Mouse (Mus musculus): ENCODE measurements around the gene Gm3854. TPM values are rescaled to one million over a fixed set of nuclear protein-coding genes. Genes with fewer than 3 reads are reported as not detected.
A peak's percentile ranks its signal among the peaks of the same experiment; 100 is the strongest.
"Not testable (repeated sequence)": the region's sequence is repeated elsewhere in the genome, so short reads cannot be mapped to it uniquely, and the experiment has no call there.

Gene Gm3854
- 3.7 and 5.2 TPM in 2 replicates for polyA plus RNA-seq (2016; fragmentation: Nextera tagmentation; extraction: Ambion mirVana)

GRCm38 (mm10) chr7:6343501-6344071 lies at the start of gene Gm3854:
TSS of gene Gm3854 (plus strand) at chr7:6343759.
- ATAC-seq (ENCODE audit: low FRiP score, low read depth), result peak; percentile 92
- Histone ChIP-seq H3K9me3 (no peaks in the 10 kb centered on the region), H3K27me3 (replicated peaks) (no peaks in the 10 kb centered on the region), H3K36me3 (no peaks in the 10 kb centered on the region), H3K4me1 (no peaks in the 10 kb centered on the region), H3K4me2 (replicated peaks) (peak within 1 kb of the TSS; percentile 51), H3K27ac (no peak within 1 kb of the TSS), H3K9ac (peak within 1 kb of the TSS; percentile 44; the same call in 1 of the 2 replicates), H3K4me3 (peak within 1 kb of the TSS; percentile 47)
- under 1% methylated on average over 26 of the region's 26 CpGs for WGBS

DNA sequence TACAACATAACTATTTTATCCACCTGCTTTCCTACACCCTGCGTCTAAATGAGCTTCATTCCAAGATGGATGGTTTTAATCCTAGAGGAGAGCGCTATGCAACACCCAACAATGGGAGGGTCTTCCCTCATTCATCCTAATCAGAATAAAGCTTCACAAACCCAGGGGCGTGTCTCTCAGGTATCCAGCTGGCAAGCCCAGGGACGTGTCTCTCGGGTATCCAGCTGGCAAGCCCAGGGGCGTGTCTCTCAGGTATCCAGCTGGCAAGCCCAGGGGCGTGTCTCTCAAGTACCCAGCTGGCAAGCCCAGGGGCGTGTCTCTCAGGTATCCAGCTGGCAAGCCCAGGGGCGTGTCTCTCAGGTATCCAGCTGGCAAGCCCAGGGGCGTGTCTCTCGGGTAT lies 42.8 kb upstream of the Gm3854 start:
- 84% methylated on average over 11 of the region's 11 CpGs for WGBS
- H3K4me2 ChIP-seq (replicated peaks); H3K9me3 ChIP-seq; H3K27ac ChIP-seq; H3K4me3 ChIP-seq; H3K9ac ChIP-seq; H3K4me1 ChIP-seq; H3K27me3 ChIP-seq (replicated peaks); ATAC-seq (ENCODE audit: low FRiP score, low read depth): not testable (repeated sequence)
- peaks cover 62% of the 10 kb centered on the region for H3K36me3 ChIP-seq

DNA sequence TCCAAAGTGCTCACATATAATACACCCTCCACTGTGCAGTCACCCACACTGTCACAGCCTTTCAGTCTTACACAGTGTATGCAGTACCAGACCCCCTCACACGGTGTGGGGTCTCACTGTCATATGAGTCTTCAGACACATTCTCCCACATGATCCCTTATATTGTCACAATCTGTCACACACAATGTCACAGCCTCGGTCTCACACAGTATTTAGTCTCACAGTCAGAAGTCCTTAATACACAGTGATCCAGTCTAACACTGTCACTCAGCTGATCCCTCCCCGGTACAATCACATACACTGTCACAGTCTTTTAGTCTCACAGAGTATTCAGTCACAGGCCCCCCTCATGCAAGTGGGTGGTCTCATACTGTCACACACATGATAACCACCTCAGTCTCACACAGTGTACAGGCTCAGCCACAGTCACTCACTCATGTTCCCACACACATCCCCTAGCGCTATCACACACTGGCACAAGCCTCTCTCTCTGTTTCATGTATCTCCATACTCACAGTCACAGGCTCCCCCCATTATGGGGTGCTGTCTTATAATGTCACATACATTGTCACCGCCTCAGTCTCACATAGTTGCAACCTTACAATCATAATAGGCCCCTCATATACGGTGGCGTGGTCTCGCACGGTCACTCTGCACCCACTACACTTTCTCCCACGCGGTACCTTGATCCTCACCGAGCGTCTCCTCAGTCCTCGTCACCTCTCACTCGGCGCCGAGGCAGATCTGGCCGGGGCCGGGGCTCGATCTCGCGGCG lies 12.9 kb upstream of the Gm3854 start:
- H3K4me1 ChIP-seq, result peaks cover 8% of the 10 kb centered on the region
- H3K9me3 ChIP-seq, result no peaks in the 10 kb centered on the region
- H3K27me3 ChIP-seq (replicated peaks), result no peaks in the 10 kb centered on the region
- WGBS, result 19% methylated on average over 23 of the region's 23 CpGs
- peak overlapping the region; percentile 48 for H3K4me3 ChIP-seq
- H3K9ac ChIP-seq, result peak overlapping the region; percentile 69
- H3K4me2 ChIP-seq (replicated peaks), result peak overlapping the region; percentile 56
- H3K27ac ChIP-seq, result 0 out of 2 replicates have a peak overlapping the region, but pooled peaks have one; percentile 72
- ATAC-seq (ENCODE audit: low FRiP score, low read depth), result peak; percentile 85
- peaks cover 4% of the 10 kb centered on the region for H3K36me3 ChIP-seq

DNA sequence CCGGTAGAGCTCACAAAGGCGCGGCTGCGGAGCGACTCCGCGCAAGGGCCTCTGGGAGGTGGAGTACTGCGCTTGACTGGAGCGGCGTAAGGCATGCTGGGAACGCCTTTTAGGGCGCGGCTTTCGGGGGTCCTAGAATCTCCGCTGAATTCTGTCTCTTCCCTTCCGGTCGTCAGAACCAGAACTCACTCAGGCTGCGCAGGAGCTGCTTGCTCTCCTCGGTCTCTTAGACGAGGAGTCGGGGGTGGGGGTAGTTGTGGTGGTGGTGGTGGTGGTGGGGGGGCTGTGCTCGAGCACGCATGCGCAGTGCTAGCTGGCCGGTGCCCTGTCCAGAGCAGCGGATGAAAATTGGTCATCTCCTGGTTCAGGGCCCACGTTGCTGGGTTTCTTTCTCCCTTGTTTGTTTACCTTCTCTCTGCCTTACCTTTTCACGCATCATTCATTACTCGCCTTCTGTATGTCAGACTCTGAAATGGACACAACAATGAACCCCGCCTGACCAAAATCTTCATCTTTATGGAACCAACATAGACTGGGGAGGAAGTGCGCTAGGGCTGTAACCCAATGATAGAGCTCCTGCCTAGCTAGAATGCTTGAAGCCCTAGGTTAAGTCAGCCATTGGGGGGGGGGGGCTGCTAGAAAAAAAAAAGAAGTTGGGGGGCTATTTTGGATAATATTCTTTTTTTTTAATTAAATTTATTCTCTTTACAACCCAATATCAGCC lies 12.2 kb upstream of the Gm3854 start, which contains the start of gene Zfp583:
Gene Zfp583 (minus strand): TSS at position 53 of the 724 bp plus-strand sequence.
- Histone ChIP-seq H3K36me3 (peaks cover 4% of the 10 kb centered on the region), H3K27ac (peak within 1 kb of the TSS; percentile 72), H3K4me2 (replicated peaks) (peak within 1 kb of the TSS; percentile 56), H3K4me1 (peaks cover 8% of the 10 kb centered on the region), H3K9me3 (no peaks in the 10 kb centered on the region), H3K27me3 (replicated peaks) (no peaks in the 10 kb centered on the region), H3K4me3 (peak within 1 kb of the TSS; percentile 48), H3K9ac (peak within 1 kb of the TSS; percentile 69)
- ATAC-seq (ENCODE audit: low FRiP score, low read depth), result peak; percentile 91
- 5% methylated on average over 31 of the region's 31 CpGs for WGBS

GRCm38 (mm10) chr7:6339865-6340264 lies 3.7 kb upstream of the Gm3854 start:
- Histone ChIP-seq H3K4me1 (no peaks in the 10 kb centered on the region), H3K9ac (no peak overlapping the region), H3K36me3 (no peaks in the 10 kb centered on the region), H3K4me2 (replicated peaks) (no peak overlapping the region), H3K9me3 (no peaks in the 10 kb centered on the region), H3K27ac (no peak overlapping the region), H3K27me3 (replicated peaks) (no peaks in the 10 kb centered on the region), H3K4me3 (no peak overlapping the region)
- no peak for ATAC-seq (ENCODE audit: low FRiP score, low read depth)
- WGBS, result 80% methylated on average over 5 of the region's 5 CpGs

DNA sequence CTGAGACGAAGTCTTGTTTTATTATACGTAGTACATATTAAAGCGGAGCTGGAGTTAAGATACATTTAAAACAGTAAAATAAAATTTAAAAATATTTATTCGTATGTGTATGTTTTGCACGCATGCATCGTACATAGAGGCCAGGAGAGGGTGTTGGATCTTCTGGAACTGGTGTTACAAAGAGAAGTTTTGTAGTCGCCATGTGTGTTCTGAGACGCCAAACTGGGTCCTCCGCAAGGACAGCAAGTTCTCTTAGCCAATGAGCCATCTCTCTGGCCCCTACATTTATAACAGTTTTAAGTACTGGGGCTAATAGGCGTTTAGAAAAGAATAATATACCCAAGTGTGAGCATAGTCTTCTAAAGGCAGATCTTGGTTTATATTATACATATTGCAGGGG lies 565 bp downstream of the Gm3854 start:
- no peaks in the 10 kb centered on the region for H3K27me3 ChIP-seq (replicated peaks)
- H3K36me3 ChIP-seq, result no peaks in the 10 kb centered on the region
- ATAC-seq (ENCODE audit: low FRiP score, low read depth), result peak; percentile 23; the same call in 1 of the 2 replicates
- H3K4me1 ChIP-seq, result no peaks in the 10 kb centered on the region
- H3K4me3 ChIP-seq, result peak overlapping the region; percentile 47
- H3K4me2 ChIP-seq (replicated peaks), result peak overlapping the region; percentile 51
- no peak overlapping the region for H3K9ac ChIP-seq
- 30% methylated on average over 10 of the region's 10 CpGs for WGBS
- no peaks in the 10 kb centered on the region for H3K9me3 ChIP-seq
- no peak overlapping the region for H3K27ac ChIP-seq

DNA sequence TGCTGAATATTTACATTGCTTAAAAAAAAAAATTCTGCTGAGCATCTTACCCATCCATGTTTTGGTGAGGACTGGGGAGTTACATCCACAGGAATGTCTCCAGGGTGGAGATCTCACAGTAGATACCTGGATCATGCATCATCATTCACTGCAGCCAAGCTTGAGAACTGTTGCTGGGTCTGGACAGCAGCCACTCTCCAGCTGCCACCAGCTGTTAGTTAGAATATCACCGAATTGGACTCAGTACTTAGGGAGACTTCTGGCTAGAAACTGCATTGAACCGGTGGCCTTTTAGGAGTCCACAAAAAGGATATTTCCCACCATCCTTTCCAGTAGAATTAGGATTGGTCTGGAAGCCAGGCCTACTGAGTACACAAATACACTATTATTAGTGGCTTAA lies 14.6 kb downstream of the Gm3854 start:
- H3K4me3 ChIP-seq, result no peak overlapping the region
- 73% methylated on average over 2 of the region's 2 CpGs for whole genome bisulfite sequencing
- no peaks in the 10 kb centered on the region; the same call in 1 of the 2 replicates for H3K4me1 ChIP-seq
- no peaks in the 10 kb centered on the region for H3K27me3 ChIP-seq (replicated peaks)
- H3K27ac ChIP-seq, result no peak overlapping the region
- H3K36me3 ChIP-seq, result peaks cover 7% of the 10 kb centered on the region; the same call in 1 of the 2 replicates
- H3K4me2 ChIP-seq (replicated peaks), result no peak overlapping the region
- H3K9ac ChIP-seq, result no peak overlapping the region
- no peak for ATAC-seq (ENCODE audit: low FRiP score, low read depth)
- no peaks in the 10 kb centered on the region for H3K9me3 ChIP-seq

DNA sequence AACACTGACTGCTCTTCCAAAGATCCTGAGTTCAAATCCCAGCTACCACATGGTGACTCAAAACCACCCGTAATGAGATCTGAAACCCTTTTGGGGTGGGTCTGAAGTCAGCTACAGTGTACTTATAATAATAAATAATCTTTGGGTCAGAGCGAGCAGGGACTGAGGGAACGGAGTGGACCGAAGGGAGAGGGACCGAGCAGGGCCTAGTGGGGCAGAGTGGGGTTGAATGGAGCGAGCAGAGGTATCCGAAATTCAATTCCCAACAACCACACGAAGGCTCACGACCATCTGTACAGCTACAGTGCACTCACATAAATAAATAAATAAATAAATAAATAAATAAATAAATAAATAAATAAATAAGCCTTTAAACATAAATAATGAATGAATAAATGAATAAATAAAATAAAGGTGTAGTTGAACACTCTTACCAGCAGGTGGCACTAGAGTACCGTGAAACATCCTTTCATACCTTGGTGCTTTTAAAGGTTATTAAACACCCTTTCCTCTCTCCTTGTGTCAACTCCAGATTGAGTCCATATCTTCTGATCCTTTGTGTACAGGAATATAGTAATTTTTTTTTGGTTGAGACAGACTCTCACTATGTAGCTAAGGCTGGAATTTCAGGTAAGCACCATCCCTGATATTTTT lies 15.5 kb downstream of the Gm3854 start:
- H3K27ac ChIP-seq, result no peak overlapping the region
- ATAC-seq (ENCODE audit: low FRiP score, low read depth), result no peak
- WGBS, result 54% methylated on average over 10 of the region's 10 CpGs

GRCm38 (mm10) chr7:6360477-6361060 lies 17.0 kb downstream of the Gm3854 start:
- 13% methylated on average over 9 of the region's 9 CpGs for WGBS
- H3K27me3 ChIP-seq (replicated peaks), result no peaks in the 10 kb centered on the region
- H3K4me1 ChIP-seq, result peaks cover 7% of the 10 kb centered on the region
- no peaks in the 10 kb centered on the region for H3K36me3 ChIP-seq
- no peak overlapping the region for H3K9ac ChIP-seq
- H3K4me2 ChIP-seq (replicated peaks), result no peak overlapping the region
- no peak for ATAC-seq (ENCODE audit: low FRiP score, low read depth)
- no peak overlapping the region for H3K27ac ChIP-seq
- no peaks in the 10 kb centered on the region for H3K9me3 ChIP-seq
- H3K4me3 ChIP-seq, result no peak overlapping the region

More for the DNA sequence above, 15.5 kb downstream of the Gm3854 start:
- Histone ChIP-seq H3K4me1 (peaks cover 6% of the 10 kb centered on the region), H3K9ac (no peak overlapping the region), H3K4me3 (no peak overlapping the region), H3K9me3 (no peaks in the 10 kb centered on the region), H3K4me2 (replicated peaks) (no peak overlapping the region), H3K27me3 (replicated peaks) (no peaks in the 10 kb centered on the region), H3K36me3 (no peaks in the 10 kb centered on the region; the same call in 1 of the 2 replicates)

- no peaks in the 10 kb centered on the region for H3K27me3 ChIP-seq (replicated peaks)
- H3K4me3 ChIP-seq, result peak overlapping the region; percentile 35
- no peaks in the 10 kb centered on the region for H3K36me3 ChIP-seq
- peak overlapping the region; percentile 81 for H3K27ac ChIP-seq
- WGBS, result 29% methylated on average over 7 of the region's 7 CpGs
- peaks cover 7% of the 10 kb centered on the region for H3K4me1 ChIP-seq
- H3K4me2 ChIP-seq (replicated peaks), result peak overlapping the region; percentile 60
- H3K9me3 ChIP-seq, result no peaks in the 10 kb centered on the region
- no peak for ATAC-seq (ENCODE audit: low FRiP score, low read depth)
- peak overlapping the region; percentile 54 for H3K9ac ChIP-seq
These were observed 18.2 kb downstream of the Gm3854 start for GRCm38 (mm10) chr7:6361756-6362155.

DNA sequence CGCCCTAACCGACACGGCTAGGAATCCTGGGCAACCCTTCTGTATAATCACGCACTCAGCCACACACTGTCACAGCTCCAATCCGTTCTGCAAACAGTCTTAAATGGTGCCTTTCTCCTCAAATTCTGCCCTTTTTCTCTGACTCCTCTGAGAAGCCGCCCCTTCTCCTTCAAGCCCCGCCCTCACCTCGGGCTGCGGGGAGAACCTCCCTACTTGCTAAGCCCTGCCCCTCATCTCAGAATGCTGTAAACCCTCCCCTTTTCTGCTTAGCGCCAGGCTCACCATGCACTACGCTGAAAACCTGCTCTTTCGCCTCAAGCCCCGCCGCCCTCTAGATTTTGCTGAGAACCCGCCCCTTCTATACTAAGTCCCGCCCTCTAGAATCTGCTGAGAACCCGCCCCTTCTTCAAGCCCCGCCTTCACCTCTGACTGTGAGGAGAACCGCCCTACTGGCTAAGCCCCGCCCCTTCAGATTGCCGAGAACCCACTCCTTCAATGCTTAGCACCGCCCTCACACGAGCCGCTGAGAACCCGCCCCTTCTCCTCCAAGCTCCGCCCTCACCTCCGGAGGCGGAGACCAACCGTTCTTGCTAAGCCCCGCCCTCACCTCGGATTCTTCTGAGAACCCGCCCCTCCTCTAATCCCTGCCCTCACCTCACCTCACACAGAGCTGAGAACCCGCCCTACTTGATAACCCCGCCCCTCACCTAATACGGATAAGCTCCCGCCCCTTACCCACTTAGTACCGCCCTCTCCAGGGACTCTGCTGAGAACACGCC lies 18.9 kb downstream of the Gm3854 start:
- Histone ChIP-seq H3K36me3 (no peaks in the 10 kb centered on the region), H3K4me3 (peak overlapping the region; percentile 35), H3K9ac (peak overlapping the region; percentile 54), H3K9me3 (no peaks in the 10 kb centered on the region), H3K27me3 (replicated peaks) (no peaks in the 10 kb centered on the region), H3K27ac (peak overlapping the region; percentile 81), H3K4me2 (replicated peaks) (peak overlapping the region; percentile 60), H3K4me1 (peaks cover 7% of the 10 kb centered on the region)
- ATAC-seq (ENCODE audit: low FRiP score, low read depth), result peak; percentile 93
- under 1% methylated on average over 38 of the region's 38 CpGs for WGBS

All from neural tube, embryonic 12.5 days (tissue).